Mouse (Mus musculus) MEL (cell line): Measurements from ENCODE around the gene Chrnb4.

Experiments
- CTCF ChIP-seq, 3 experiments: IDR thresholded peaks in 2 of 3; conservative IDR thresholded peaks in 1 of 3; 2 replicates each; pipeline ENCODE4 v1.5.1; 2011 to 2012; ENCODE audit warnings: low read length in 3 of 3, low read depth in 2 of 3, mild to moderate bottlenecking in 2 of 3, improper control_type of control experiment in 1 of 3, inconsistent platforms in 1 of 3, mixed read lengths in 1 of 3, moderate library complexity in 1 of 3; ENCODE audit not compliant: control insufficient read depth in 1 of 3, insufficient read depth in 1 of 3, poor library complexity in 1 of 3, severe bottlenecking in 1 of 3
- E2F4 ChIP-seq: IDR thresholded peaks from 2 replicates; pipeline ENCODE4 v1.6.1; 2011; ENCODE audit warnings: low read depth, low read length, improper control_type of control experiment, borderline replicate concordance
- EP300 ChIP-seq, 2 experiments: IDR thresholded peaks; 2 replicates each; pipeline ENCODE4 v1.6.1; 2011; ENCODE audit warnings: improper control_type of control experiment in 2 of 2, low read length in 2 of 2, low read depth in 1 of 2, mild to moderate bottlenecking in 1 of 2
- KAT2A ChIP-seq: conservative IDR thresholded peaks from 2 replicates; pipeline ENCODE4 v1.6.1; 2012; ENCODE audit warnings: low read depth, low read length, improper control_type of control experiment, inconsistent platforms
- POLR2A ChIP-seq, 2 experiments: IDR thresholded peaks; 2 replicates each; pipeline ENCODE4 v1.6.1; 2011 to 2012; ENCODE audit warnings: low read length in 2 of 2, mild to moderate bottlenecking in 2 of 2, control low read depth in 1 of 2, improper control_type of control experiment in 1 of 2, low read depth in 1 of 2, moderate library complexity in 1 of 2; ENCODE audit not compliant: control insufficient read depth in 1 of 2, insufficient read depth in 1 of 2, poor library complexity in 1 of 2
- POLR2AphosphoS5 ChIP-seq: IDR thresholded peaks from 2 replicates; pipeline ENCODE4 v1.6.1; 2012; ENCODE audit warnings: low read depth, borderline replicate concordance, mild to moderate bottlenecking, inconsistent platforms, low read length, moderate library complexity, mixed read lengths
- ZC3H11A ChIP-seq: IDR thresholded peaks from 2 replicates; pipeline ENCODE4 v1.6.1; 2012; ENCODE audit warnings: low read depth, mild to moderate bottlenecking, inconsistent platforms, low read length, improper control_type of control experiment
- ZMIZ1 ChIP-seq: IDR thresholded peaks from 2 replicates; pipeline ENCODE4 v1.6.1; 2012; ENCODE audit warnings: low read depth, mild to moderate bottlenecking, inconsistent platforms, low read length, improper control_type of control experiment, moderate library complexity

GRCm38 (mm10) chr9:54982401-54982800, 66.2 kb downstream of the Chrnb4 start:
- TF ChIP-seq EP300 (IDR thresholded peaks at IDR 0.05; ENCODE audit: low read depth in 1 of 2, low read length in 2 of 2) (no peak), POLR2A (IDR thresholded peaks at IDR 0.05; ENCODE audit: control insufficient read depth in 1 of 2, insufficient read depth in 1 of 2, low read depth in 1 of 2, low read length in 2 of 2, poor library complexity in 1 of 2) (no peak), CTCF (IDR thresholded peaks at IDR 0.05 in 2 of 3, conservative IDR thresholded peaks at IDR 0.05 in 1 of 3; ENCODE audit: control insufficient read depth in 1 of 3, insufficient read depth in 1 of 3, low read depth in 2 of 3, low read length in 3 of 3, poor library complexity in 1 of 3, severe bottlenecking in 1 of 3) (no peak), ZMIZ1 (no peak), E2F4 (no peak), KAT2A (no peak), ZC3H11A (no peak), POLR2AphosphoS5 (no peak)
